Mouse (Mus musculus) CD8-positive naive resting alpha-beta T cell, adult 2 months (primary cell): ENCODE measurements around the gene Nup85.
A peak's percentile ranks its signal among the peaks of the same experiment; 100 is the strongest.

Source experiments
- DNase-seq, 2 experiments: peaks; one replicate each; pipeline ENCODE4 v3.0.0; 2022; ENCODE audit warnings: low read depth in 2 of 2, low spot score in 2 of 2

The Nup85 gene

GRCm38 (mm10) chr11:115582913-115583606, 18.8 kb downstream of the Nup85 start:
- DNase-seq, result no peak

- DNase-seq, result no peak
Observed at GRCm38 (mm10) chr11:115584376-115585073, 20.3 kb downstream of the Nup85 start.

DNA sequence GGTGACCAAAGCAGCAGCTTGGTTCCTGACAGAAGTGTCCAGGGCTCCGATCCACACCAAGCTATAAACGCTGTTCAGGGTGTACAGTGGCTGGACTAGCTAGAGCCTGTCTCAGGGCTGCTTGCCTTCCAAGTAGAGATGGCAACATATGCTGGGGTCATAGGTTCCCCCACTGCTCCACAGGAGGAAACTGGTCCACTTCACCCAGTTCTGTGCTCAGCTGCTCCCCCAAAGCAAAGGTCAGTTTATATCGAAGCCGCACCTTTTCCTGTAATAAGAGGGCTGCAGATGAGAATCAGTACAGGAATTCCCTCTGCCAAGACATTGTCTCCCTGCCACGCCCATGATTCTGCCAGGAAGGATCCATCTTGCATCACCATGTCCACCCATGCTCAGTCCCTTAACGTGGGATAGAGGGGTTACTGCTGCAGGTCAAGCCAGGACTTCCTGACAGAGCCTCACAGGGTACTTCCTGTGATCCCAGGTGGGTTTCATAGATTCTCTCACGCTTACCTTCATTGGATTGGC, 21.4 kb downstream of the Nup85 start:
- DNase-seq, result no peak

DNA sequence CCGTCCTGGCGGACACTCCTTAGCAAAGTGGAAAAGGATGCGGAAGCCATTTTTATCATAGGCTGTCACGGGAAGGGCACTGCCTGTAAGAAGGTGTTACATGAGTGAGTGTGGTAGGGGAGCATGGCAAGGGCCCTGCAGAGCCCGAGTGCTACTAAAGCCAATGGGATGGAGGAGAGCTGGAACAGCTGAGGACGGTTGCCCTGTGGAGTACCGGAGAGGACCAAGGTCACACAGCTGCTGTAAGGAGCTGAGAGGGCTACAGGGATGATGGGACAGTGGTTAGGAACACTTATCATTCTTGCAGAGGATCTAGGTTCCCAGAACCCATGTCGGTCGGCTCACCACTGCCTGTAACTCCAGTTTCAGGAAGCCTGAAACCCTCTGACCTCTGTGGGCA, 22.2 kb downstream of the Nup85 start:
- DNase-seq, result no peak

- DNase-seq, result no peak
Observed at GRCm38 (mm10) chr11:115587984-115588383, 23.8 kb downstream of the Nup85 start.

DNA sequence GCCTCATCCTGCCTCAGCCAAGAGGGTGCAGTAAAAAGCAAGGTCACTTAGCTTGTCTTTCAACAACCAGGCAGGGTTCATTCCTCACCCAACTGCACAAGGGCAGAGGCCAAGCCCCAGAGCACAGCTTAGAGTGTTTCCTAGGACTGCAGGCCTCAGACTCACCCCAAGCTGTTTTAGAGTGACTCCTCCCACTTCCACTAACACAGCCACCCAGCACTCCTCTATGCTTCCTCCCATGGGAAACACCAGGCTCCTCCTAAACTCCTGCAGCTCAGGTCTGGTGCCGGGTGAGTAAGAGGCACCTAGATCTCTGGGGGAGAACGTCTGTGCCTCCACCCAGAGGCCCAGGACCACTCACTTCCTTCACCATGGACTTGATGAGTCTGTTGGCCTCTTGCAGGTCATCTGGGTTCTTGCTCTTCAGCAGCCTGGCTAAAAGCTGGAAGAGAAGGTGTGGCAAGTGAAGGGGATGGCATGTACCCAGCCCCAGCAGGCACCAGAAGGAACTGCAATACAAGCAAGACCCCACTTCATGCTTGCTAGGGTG, 26.4 kb downstream of the Nup85 start:
- DNase-seq, result no peak

DNA sequence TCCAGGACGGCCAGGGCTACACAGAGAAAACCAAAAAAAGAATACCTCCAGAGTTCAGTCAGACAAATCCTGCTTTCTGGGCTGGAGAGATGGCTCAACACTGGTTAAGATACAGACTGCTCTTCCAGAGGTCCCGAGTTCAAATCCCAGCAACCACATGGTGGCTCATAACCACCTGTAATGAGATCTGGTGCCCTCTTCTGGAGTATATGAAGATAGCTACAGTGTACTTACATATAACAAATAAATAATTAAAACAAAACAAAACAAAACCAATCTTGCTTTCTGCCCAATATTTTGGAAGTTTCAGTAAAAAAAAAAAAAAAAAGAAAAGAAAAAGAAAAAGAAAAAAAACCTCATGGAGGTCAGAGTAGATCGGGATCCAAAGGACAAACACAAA, 31.0 kb downstream of the Nup85 start:
- DNase-seq, result no peak

- no peak for DNase-seq
Observed at GRCm38 (mm10) chr11:115598309-115598708, 34.1 kb downstream of the Nup85 start.

- DNase-seq, result no peak
Observed at GRCm38 (mm10) chr11:115599722-115600121, 35.5 kb downstream of the Nup85 start.

DNA sequence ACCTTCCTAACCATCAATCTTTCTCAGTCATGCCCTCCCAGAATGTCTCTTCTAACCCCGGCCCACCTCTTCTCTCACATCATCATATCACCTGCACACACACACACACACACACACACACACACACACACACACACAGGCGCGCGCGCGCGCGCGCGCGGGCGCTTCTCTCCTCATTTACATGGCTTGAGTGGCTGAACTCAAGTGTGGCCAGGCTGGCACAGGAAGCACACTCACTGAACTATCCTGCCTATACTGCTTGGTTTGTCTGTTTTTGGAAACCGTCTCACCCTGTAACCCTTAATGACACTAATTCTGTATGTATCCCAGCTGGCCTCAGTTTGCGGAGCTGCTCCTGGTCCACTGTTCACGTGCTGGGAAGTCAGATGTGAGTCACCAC, 36.5 kb downstream of the Nup85 start:
- DNase-seq, result no peak

DNA sequence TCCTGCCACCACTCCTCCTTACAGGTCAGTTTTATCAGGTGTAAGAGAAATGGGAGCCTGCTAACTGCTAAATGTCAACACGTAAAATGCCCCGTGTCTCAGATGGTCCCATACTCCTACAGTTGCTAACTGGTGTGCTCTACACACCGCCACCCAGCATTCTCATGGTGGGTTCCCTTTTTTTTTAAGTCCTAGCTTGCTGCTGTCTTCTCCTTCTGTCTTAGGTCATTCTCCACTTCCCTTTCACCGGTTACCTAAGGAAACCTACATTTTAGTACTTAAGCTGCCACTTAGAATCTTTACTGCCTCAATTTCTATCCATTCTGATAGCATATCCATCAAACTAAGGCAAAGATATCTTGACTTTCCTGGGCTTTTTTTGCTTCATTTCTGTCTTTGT, 36.9 kb downstream of the Nup85 start:
- DNase-seq, result no peak

GRCm38 (mm10) chr11:115603128-115603475, 38.9 kb downstream of the Nup85 start:
- DNase-seq, result no peak

- peak; percentile 91 to 92 for DNase-seq
Observed at GRCm38 (mm10) chr11:115603476-115604303, 39.5 kb downstream of the Nup85 start, which contains the start of the genes Mrps7 and Gga3. Mrps7 (plus strand) TSS chr11:115603925. Gga3 (minus strand) TSS chr11:115604051.

GRCm38 (mm10) chr11:115604304-115604696, 40.1 kb downstream of the Nup85 start:
- DNase-seq, result no peak

GRCm38 (mm10) chr11:115606733-115607132, 42.5 kb downstream of the Nup85 start:
- DNase-seq, result no peak

GRCm38 (mm10) chr11:115608421-115609399, 44.5 kb downstream of the Nup85 start:
- no peak for DNase-seq

- DNase-seq, result no peak
Observed at GRCm38 (mm10) chr11:115609576-115609975, 45.3 kb downstream of the Nup85 start.

DNA sequence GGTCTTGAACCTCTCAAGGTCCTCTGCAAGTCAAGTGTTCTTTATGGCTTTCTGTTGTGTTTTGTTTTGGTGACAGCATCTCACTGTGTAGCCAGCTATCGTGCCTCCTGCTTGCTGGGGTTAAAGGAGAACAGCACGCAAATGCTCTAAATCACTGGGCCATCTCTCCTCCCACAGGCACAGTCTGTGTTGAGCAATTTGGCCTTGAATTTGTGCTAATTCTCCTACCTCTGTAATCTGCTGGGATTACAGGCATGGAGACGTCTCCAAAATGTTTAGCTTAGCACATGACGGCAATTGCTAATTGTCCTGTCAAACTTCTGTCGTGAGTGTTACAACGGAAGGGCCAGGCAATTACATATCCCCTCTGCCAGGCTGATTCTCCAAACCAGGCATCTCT, 46.9 kb downstream of the Nup85 start:
- no peak for DNase-seq

- DNase-seq, result peak; percentile 21 to 28
Observed at GRCm38 (mm10) chr11:115612059-115612409, 47.8 kb downstream of the Nup85 start.

DNA sequence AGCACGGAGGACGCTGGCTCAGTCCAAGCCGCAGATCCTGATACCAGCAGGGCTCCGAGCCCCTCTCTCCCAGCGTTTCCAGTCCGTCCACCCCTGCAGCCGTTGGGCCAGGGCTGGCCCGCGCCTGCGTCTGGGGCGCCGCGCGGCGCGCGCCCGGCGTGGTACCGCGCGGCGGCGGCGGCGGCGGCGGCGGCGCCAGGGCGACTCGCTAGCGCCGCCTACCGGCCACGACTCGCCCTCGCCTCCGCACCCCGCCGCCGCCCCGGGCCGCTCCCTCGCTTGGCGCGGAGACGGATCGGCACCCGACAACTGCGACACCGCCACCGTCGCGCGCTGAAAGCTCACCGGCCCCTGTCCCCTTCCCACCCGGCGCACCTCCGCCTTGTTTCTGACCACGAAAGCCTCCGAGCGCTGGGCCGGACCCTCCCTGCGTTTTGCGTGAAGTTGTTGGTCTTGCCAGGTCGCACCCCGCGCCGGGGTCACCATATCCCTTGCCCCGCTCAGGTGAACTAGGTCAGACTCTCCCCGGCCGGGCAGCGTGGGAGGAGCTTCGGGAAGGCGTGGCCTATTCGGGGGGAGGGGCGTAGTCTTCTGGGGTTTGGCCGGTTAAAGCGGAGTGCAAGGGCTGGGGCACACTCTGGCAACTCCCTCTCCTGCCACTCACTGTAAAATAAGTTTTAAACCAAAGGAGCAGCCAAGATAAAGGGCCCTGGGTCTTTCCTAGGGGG, 48.3 kb downstream of the Nup85 start, which contains the start of gene Mif4gd:
Gene Mif4gd, minus strand, starts transcription at position 560 of the 728 bp plus-strand sequence.
- DNase-seq, result peak; percentile 88 to 95
